Mouse (Mus musculus): ENCODE data around the gene Bnip3.

GRCm38 (mm10) chr7:138875031-138875430 is 34.3 kb downstream of the Bnip3 start:
- TF ChIP-seq CTCF (IDR thresholded peaks at IDR 0.05; ENCODE audit: low read depth, low read length), result no peak
- no peak for TF ChIP-seq POLR2AphosphoS5 (IDR thresholded peaks at IDR 0.05; ENCODE audit: insufficient replicate concordance, low read depth, low read length)
- no peak for TF ChIP-seq GATA1 (IDR thresholded peaks at IDR 0.05; ENCODE audit: borderline replicate concordance, low read length)
- no peak for TF ChIP-seq TAL1 (conservative IDR thresholded peaks at IDR 0.05; ENCODE audit: low read depth, low read length)

Data from G1E (cell line).